Mouse (Mus musculus): ENCODE measurements at regions not wholly inside any gene's neighbourhood (a gene's known extent, or its start where the extent isn't known, plus 50 kb on each side); places are given as distances from the start of the nearest gene placed in this dataset.

- no peaks in the 10 kb centered on the region for H3K36me3 ChIP-seq (ENCODE audit: control insufficient read depth, insufficient read depth, low read length)
- no peaks in the 10 kb centered on the region for H3K79me2 ChIP-seq (replicated peaks; ENCODE audit: control insufficient read depth, insufficient read depth, low read length)
- no peak for DNase-seq
- no peak overlapping the region for H3K4me3 ChIP-seq
- H3K4me1 ChIP-seq (ENCODE audit: control insufficient read depth, insufficient read depth, low read length): no peaks in the 10 kb centered on the region
- TF ChIP-seq POLR2A (IDR thresholded peaks at IDR 0.05; ENCODE audit: insufficient read depth, low read depth, low read length) (no peak), EP300 (IDR thresholded peaks at IDR 0.05; ENCODE audit: insufficient read depth, low read depth, low read length) (no peak), CTCF (IDR thresholded peaks at IDR 0.05) (no peak)
- H3K9ac ChIP-seq (ENCODE audit: low read depth, low read length): no peak overlapping the region
- H3K27me3 ChIP-seq (ENCODE audit: control insufficient read depth, insufficient read depth, low read length): no peaks in the 10 kb centered on the region
- intact Hi-C loops (cut with DNase I): loop anchor here (10.0 kb wide), 1 partner anchor 284 kb away; no protein-coding TSS in a partner anchor
- 58% methylated on average over 13 of the region's 13 CpGs for WGBS
- no peak overlapping the region for H3K27ac ChIP-seq
Observed at GRCm38 (mm10) chr6:140158986-140159385, 117.7 kb upstream of the Plcz1 start.

- 80% methylated on average over 6 of the region's 6 CpGs for WGBS
- H3K27me3 ChIP-seq (ENCODE audit: control insufficient read depth, insufficient read depth, low read length): no peaks in the 10 kb centered on the region
- DNase-seq: no peak
- H3K36me3 ChIP-seq (ENCODE audit: control insufficient read depth, insufficient read depth, low read length): no peaks in the 10 kb centered on the region
- no peak overlapping the region for H3K9ac ChIP-seq (ENCODE audit: low read depth, low read length)
- no peak overlapping the region for H3K4me3 ChIP-seq
- no peak overlapping the region for H3K27ac ChIP-seq
- no peak for TF ChIP-seq POLR2A (IDR thresholded peaks at IDR 0.05; ENCODE audit: insufficient read depth, low read depth, low read length)
- no peak for TF ChIP-seq CTCF (IDR thresholded peaks at IDR 0.05)
- TF ChIP-seq EP300 (IDR thresholded peaks at IDR 0.05; ENCODE audit: insufficient read depth, low read depth, low read length): no peak
- no peaks in the 10 kb centered on the region for H3K79me2 ChIP-seq (replicated peaks; ENCODE audit: control insufficient read depth, insufficient read depth, low read length)
- intact Hi-C loops (cut with DNase I): loop anchor here (10.0 kb wide), 1 partner anchor 283 kb away; no protein-coding TSS in a partner anchor
- no peaks in the 10 kb centered on the region; the same call in 1 of the 2 replicates for H3K4me1 ChIP-seq (ENCODE audit: control insufficient read depth, insufficient read depth, low read length)
Observed at GRCm38 (mm10) chr6:140157375-140157774, 116.1 kb upstream of the Plcz1 start.

GRCm38 (mm10) chr6:140152418-140153176, 111.3 kb upstream of the Plcz1 start:
- no peaks in the 10 kb centered on the region for H3K79me2 ChIP-seq (replicated peaks; ENCODE audit: control insufficient read depth, insufficient read depth, low read length)
- WGBS: 53% methylated on average over 10 of the region's 10 CpGs
- H3K27ac ChIP-seq: no peak overlapping the region
- no peak for DNase-seq
- no peak overlapping the region for H3K9ac ChIP-seq (ENCODE audit: low read depth, low read length)
- H3K4me1 ChIP-seq (ENCODE audit: control insufficient read depth, insufficient read depth, low read length): no peaks in the 10 kb centered on the region; the same call in 1 of the 2 replicates
- H3K27me3 ChIP-seq (ENCODE audit: control insufficient read depth, insufficient read depth, low read length): no peaks in the 10 kb centered on the region
- intact Hi-C loops (cut with DNase I): loop anchor here (10.0 kb wide), 1 partner anchor 278 kb away; no protein-coding TSS in a partner anchor
- no peak for TF ChIP-seq POLR2A (IDR thresholded peaks at IDR 0.05; ENCODE audit: insufficient read depth, low read depth, low read length)
- no peak for TF ChIP-seq EP300 (IDR thresholded peaks at IDR 0.05; ENCODE audit: insufficient read depth, low read depth, low read length)
- TF ChIP-seq CTCF (IDR thresholded peaks at IDR 0.05): no peak
- H3K4me3 ChIP-seq: no peak overlapping the region
- no peaks in the 10 kb centered on the region for H3K36me3 ChIP-seq (ENCODE audit: control insufficient read depth, insufficient read depth, low read length)

- H3K36me3 ChIP-seq (ENCODE audit: control insufficient read depth, insufficient read depth, low read length): no peaks in the 10 kb centered on the region
- 90% methylated on average over 11 of the region's 11 CpGs for whole genome bisulfite sequencing
- TF ChIP-seq CTCF (IDR thresholded peaks at IDR 0.05) (0 out of 2 replicates have a peak, but pooled peaks have one; percentile 7), POLR2A (IDR thresholded peaks at IDR 0.05; ENCODE audit: insufficient read depth, low read depth, low read length) (no peak)
Observed at GRCm38 (mm10) chr6:140148628-140149245, 107.5 kb upstream of the Plcz1 start.

GRCm38 (mm10) chr6:140148138-140148537, 106.9 kb upstream of the Plcz1 start:
- Histone ChIP-seq H3K27me3 (ENCODE audit: control insufficient read depth, insufficient read depth, low read length) (no peaks in the 10 kb centered on the region), H3K79me2 (replicated peaks; ENCODE audit: control insufficient read depth, insufficient read depth, low read length) (no peaks in the 10 kb centered on the region), H3K27ac (no peak overlapping the region), H3K4me1 (ENCODE audit: control insufficient read depth, insufficient read depth, low read length) (no peaks in the 10 kb centered on the region; the same call in 1 of the 2 replicates), H3K36me3 (ENCODE audit: control insufficient read depth, insufficient read depth, low read length) (no peaks in the 10 kb centered on the region), H3K4me3 (no peak overlapping the region), H3K9ac (ENCODE audit: low read depth, low read length) (no peak overlapping the region)
- 54% methylated on average over 3 of the region's 3 CpGs for WGBS
- intact Hi-C loops (cut with DNase I): no loop called here
- no peak for DNase-seq
- TF ChIP-seq CTCF (IDR thresholded peaks at IDR 0.05): no peak
- TF ChIP-seq POLR2A (IDR thresholded peaks at IDR 0.05; ENCODE audit: insufficient read depth, low read depth, low read length): no peak
- no peak for TF ChIP-seq EP300 (IDR thresholded peaks at IDR 0.05; ENCODE audit: insufficient read depth, low read depth, low read length)

More at GRCm38 (mm10) chr6:140148628-140149245, 107.5 kb upstream of the Plcz1 start:
- no peak overlapping the region for H3K27ac ChIP-seq
- H3K4me1 ChIP-seq (ENCODE audit: control insufficient read depth, insufficient read depth, low read length): no peaks in the 10 kb centered on the region; the same call in 1 of the 2 replicates
- no peak overlapping the region for H3K9ac ChIP-seq (ENCODE audit: low read depth, low read length)
- no peak overlapping the region for H3K4me3 ChIP-seq
- intact Hi-C loops (cut with DNase I): no loop called here
- H3K79me2 ChIP-seq (replicated peaks; ENCODE audit: control insufficient read depth, insufficient read depth, low read length): no peaks in the 10 kb centered on the region
- H3K27me3 ChIP-seq (ENCODE audit: control insufficient read depth, insufficient read depth, low read length): no peaks in the 10 kb centered on the region
- no peak for DNase-seq

- H3K79me2 ChIP-seq (replicated peaks; ENCODE audit: control insufficient read depth, insufficient read depth, low read length): no peaks in the 10 kb centered on the region
- 28% methylated on average over 6 of the region's 6 CpGs for WGBS
- H3K4me3 ChIP-seq: no peak overlapping the region
- no peaks in the 10 kb centered on the region for H3K36me3 ChIP-seq (ENCODE audit: control insufficient read depth, insufficient read depth, low read length)
- no peak overlapping the region for H3K27ac ChIP-seq
- DNase-seq: peak; percentile 31 to 49
- intact Hi-C loops (cut with DNase I): no loop called here
- no peaks in the 10 kb centered on the region; the same call in 1 of the 2 replicates for H3K4me1 ChIP-seq (ENCODE audit: control insufficient read depth, insufficient read depth, low read length)
- TF ChIP-seq CTCF (IDR thresholded peaks at IDR 0.05) (no peak), EP300 (IDR thresholded peaks at IDR 0.05; ENCODE audit: insufficient read depth, low read depth, low read length) (no peak), POLR2A (IDR thresholded peaks at IDR 0.05; ENCODE audit: insufficient read depth, low read depth, low read length) (no peak)
- no peaks in the 10 kb centered on the region for H3K27me3 ChIP-seq (ENCODE audit: control insufficient read depth, insufficient read depth, low read length)
- H3K9ac ChIP-seq (ENCODE audit: low read depth, low read length): no peak overlapping the region
Observed at GRCm38 (mm10) chr6:140147711-140148110, 106.5 kb upstream of the Plcz1 start.

All from heart, adult 2 months (tissue).